ENCODE assay signal across 9 mouse cellular contexts in the genomic region with DNA sequence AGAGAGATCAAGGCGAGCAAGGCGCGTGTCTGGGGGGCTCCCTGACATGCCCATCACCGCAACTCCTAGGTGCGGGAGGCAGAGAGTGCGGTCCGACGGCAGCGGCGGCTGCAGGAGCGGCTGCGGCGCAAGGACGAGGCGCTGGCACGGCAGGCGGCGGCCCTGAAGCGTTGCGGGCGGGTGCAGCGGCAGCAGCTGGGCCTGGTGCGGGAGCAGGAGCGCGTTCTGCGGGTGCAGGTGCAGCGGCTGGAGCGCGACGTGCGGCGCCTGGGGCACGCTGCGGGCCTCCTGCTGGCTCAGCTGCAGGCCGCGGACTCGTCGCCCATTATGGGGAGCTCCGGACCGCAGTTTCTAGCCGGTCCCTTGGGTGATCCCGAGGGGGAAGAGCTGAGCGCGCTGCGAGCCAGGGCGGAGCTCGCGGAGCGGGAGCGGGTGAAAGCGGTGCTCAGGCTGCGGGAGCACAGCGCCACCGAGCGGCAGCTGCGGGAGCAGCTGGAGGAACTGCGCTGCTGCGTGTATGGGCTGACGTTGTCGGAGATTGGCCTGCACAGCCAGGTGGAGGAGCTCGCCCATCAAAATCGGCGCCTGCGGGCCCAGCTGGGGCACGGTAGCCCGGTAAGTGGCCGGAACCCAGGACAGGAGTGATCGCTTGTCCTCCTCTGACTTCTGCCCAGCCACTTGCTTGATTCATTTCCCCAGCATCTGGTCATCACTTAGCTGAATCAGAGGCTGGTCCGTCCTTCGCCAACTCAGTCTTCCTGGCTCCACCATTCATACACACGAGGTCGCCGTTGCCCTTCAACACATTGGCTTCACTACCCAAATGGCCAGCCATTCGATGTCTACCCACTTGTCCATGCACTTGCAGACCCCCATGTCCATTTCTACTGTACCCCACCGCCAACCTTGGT.
DNase-seq lines count a peak whose midpoint lies in the region; ATAC-seq and TF ChIP-seq lines count a peak whose summit lies in the region.
"Had no signal": no experiment of that assay in that cellular context is flagged by ENCODE, and none has a peak within 500 bp of the region (broad histone marks: within the 10 kb centered on the region; RNA-seq: fewer than 3 reads in every experiment).

No protein-coding gene starts in this region.

- no peak for ATAC-seq in heart, embryonic 15.5 days (replicated peaks; ENCODE audit: insufficient number of reproducible peaks, insufficient read depth, low FRiP score, low read depth)
- no peak for ATAC-seq in liver, postnatal 0 days

- 6% methylated on average over 75 of the region's 75 CpGs for WGBS in heart, embryonic 15.5 days
- 10% methylated on average over 63 of the region's 75 CpGs for WGBS in liver, postnatal 0 days (ENCODE audit: insufficient replicate concordance)

- H3K9ac ChIP-seq in heart, embryonic 15.5 days: no peak overlapping the region
- H3K9ac ChIP-seq in liver, postnatal 0 days (replicated peaks): no peak overlapping the region

- no peak overlapping the region for H3K27ac ChIP-seq in heart, embryonic 15.5 days
- H3K27ac ChIP-seq in layer of hippocampus, adult 2 months: peak overlapping the region; percentile 89
- H3K27ac ChIP-seq in liver, postnatal 0 days (ENCODE audit: low read depth): no peak overlapping the region

- no peaks in the 10 kb centered on the region for H3K36me3 ChIP-seq in heart, embryonic 15.5 days
- H3K36me3 ChIP-seq in liver, postnatal 0 days (replicated peaks; ENCODE audit: insufficient read depth, low read length): no peaks in the 10 kb centered on the region

- peaks cover 7% of the 10 kb centered on the region for H3K4me1 ChIP-seq in heart, embryonic 15.5 days (replicated peaks)
- H3K4me1 ChIP-seq in liver, postnatal 0 days (ENCODE audit: insufficient read depth): no peaks in the 10 kb centered on the region

- peak overlapping the region; percentile 43 for H3K4me3 ChIP-seq in heart, embryonic 15.5 days
- H3K4me3 ChIP-seq in layer of hippocampus, adult 2 months: peak overlapping the region; percentile 58
- H3K4me3 ChIP-seq in liver, postnatal 0 days (ENCODE audit: low read depth, low read length): no peak overlapping the region
- H3K4me3 ChIP-seq: erythroblast, embryonic 14.5 days had no signal

- H3K27me3 ChIP-seq in heart, embryonic 15.5 days: peaks cover 80% of the 10 kb centered on the region
- peaks cover 33% of the 10 kb centered on the region for H3K27me3 ChIP-seq in liver, postnatal 0 days (ENCODE audit: insufficient read depth, low read length)

- peak overlapping the region; percentile 69 for H3K4me2 ChIP-seq in heart, embryonic 15.5 days
- H3K4me2 ChIP-seq in liver, postnatal 0 days (ENCODE audit: low read depth, low read length): peak overlapping the region; percentile 13; the same call in 1 of the 2 replicates

- TF ChIP-seq CTCF in layer of hippocampus, adult 2 months (conservative IDR thresholded peaks at IDR 0.05): peak; percentile 93
- TF ChIP-seq CTCF in liver, postnatal 0 days (IDR thresholded peaks at IDR 0.05; ENCODE audit: low read depth): peak; percentile 55

- no peak for TF ChIP-seq EP300 in liver, postnatal 0 days (IDR thresholded peaks at IDR 0.05; ENCODE audit: low read depth)

- H3K9me3 ChIP-seq in heart, embryonic 15.5 days (replicated peaks): no peaks in the 10 kb centered on the region
- no peaks in the 10 kb centered on the region for H3K9me3 ChIP-seq in liver, postnatal 0 days (ENCODE audit: low read length)

- peak; percentile 50 to 55 for DNase-seq in B cell, adult 2 months
- peak; percentile 72 to 87 for DNase-seq in adrenal gland, adult (ENCODE audit: inconsistent age in 2 of 2, low spot score in 1 of 2)
- DNase-seq in embryo, embryonic 10 days (ENCODE audit: low spot score): peak; percentile 79
- DNase-seq in layer of hippocampus, adult 2 months (ENCODE audit: low spot score in 2 of 2): peak; percentile 82 to 86
- peak; percentile 48 for DNase-seq in liver, postnatal 0 days
- DNase-seq in retina, adult 2 months (ENCODE audit: low read depth, low spot score): peak; percentile 37
- peak; percentile 81 for DNase-seq in thymus, postnatal 4 days
